Mouse (Mus musculus): ENCODE data around the gene Loxl3. TPM values are rescaled to one million over a fixed set of nuclear protein-coding genes. Genes with fewer than 3 reads are reported as not detected.
A peak's percentile ranks its signal among the peaks of the same experiment; 100 is the strongest.

The Loxl3 gene
- total RNA-seq, 1 experiment from 2014 or later = 1.3 TPM

GRCm38 (mm10) chr6:83013444-83013843, 20.5 kb upstream of the Loxl3 start:
- peak; percentile 57 to 77; a peak in 3 of 4 replicates for ATAC-seq (replicated peaks in 1 of 2; ENCODE audit: insufficient read depth in 1 of 2, low FRiP score in 2 of 2, low TSS enrichment in 1 of 2, low read depth in 1 of 2, poor library complexity in 2 of 2, severe bottlenecking in 2 of 2)

GRCm38 (mm10) chr6:83014482-83015466, 19.2 kb upstream of the Loxl3 start:
- ATAC-seq (replicated peaks in 1 of 2; ENCODE audit: insufficient read depth in 1 of 2, low FRiP score in 2 of 2, low TSS enrichment in 1 of 2, low read depth in 1 of 2, poor library complexity in 2 of 2, severe bottlenecking in 2 of 2) = peak; percentile 39 to 61; a peak in 1 of 4 replicates

- no peak for ATAC-seq (replicated peaks in 1 of 2; ENCODE audit: insufficient read depth in 1 of 2, low FRiP score in 2 of 2, low TSS enrichment in 1 of 2, low read depth in 1 of 2, poor library complexity in 2 of 2, severe bottlenecking in 2 of 2)
Observed at GRCm38 (mm10) chr6:83015749-83016148, 18.2 kb upstream of the Loxl3 start.

- no peak for ATAC-seq (replicated peaks in 1 of 2; ENCODE audit: insufficient read depth in 1 of 2, low FRiP score in 2 of 2, low TSS enrichment in 1 of 2, low read depth in 1 of 2, poor library complexity in 2 of 2, severe bottlenecking in 2 of 2)
Observed at GRCm38 (mm10) chr6:83017190-83017589, 16.8 kb upstream of the Loxl3 start.

GRCm38 (mm10) chr6:83019044-83019443, 14.9 kb upstream of the Loxl3 start:
- no peak for ATAC-seq (replicated peaks in 1 of 2; ENCODE audit: insufficient read depth in 1 of 2, low FRiP score in 2 of 2, low TSS enrichment in 1 of 2, low read depth in 1 of 2, poor library complexity in 2 of 2, severe bottlenecking in 2 of 2)

- 0 out of 4 replicates have a peak, but pooled peaks of 1 of the 2 experiments have one; percentile 18 for ATAC-seq (replicated peaks in 1 of 2; ENCODE audit: insufficient read depth in 1 of 2, low FRiP score in 2 of 2, low TSS enrichment in 1 of 2, low read depth in 1 of 2, poor library complexity in 2 of 2, severe bottlenecking in 2 of 2)
Observed at GRCm38 (mm10) chr6:83020121-83020520, 13.9 kb upstream of the Loxl3 start.

- ATAC-seq (replicated peaks in 1 of 2; ENCODE audit: insufficient read depth in 1 of 2, low FRiP score in 2 of 2, low TSS enrichment in 1 of 2, low read depth in 1 of 2, poor library complexity in 2 of 2, severe bottlenecking in 2 of 2) = no peak
Observed at GRCm38 (mm10) chr6:83020836-83021593, 13.0 kb upstream of the Loxl3 start.

GRCm38 (mm10) chr6:83023008-83023407, 11.0 kb upstream of the Loxl3 start:
- no peak for ATAC-seq (replicated peaks in 1 of 2; ENCODE audit: insufficient read depth in 1 of 2, low FRiP score in 2 of 2, low TSS enrichment in 1 of 2, low read depth in 1 of 2, poor library complexity in 2 of 2, severe bottlenecking in 2 of 2)

- no peak for ATAC-seq (replicated peaks in 1 of 2; ENCODE audit: insufficient read depth in 1 of 2, low FRiP score in 2 of 2, low TSS enrichment in 1 of 2, low read depth in 1 of 2, poor library complexity in 2 of 2, severe bottlenecking in 2 of 2)
Observed at GRCm38 (mm10) chr6:83023786-83024185, 10.2 kb upstream of the Loxl3 start.

GRCm38 (mm10) chr6:83024421-83024820, 9.6 kb upstream of the Loxl3 start:
- no peak for ATAC-seq (replicated peaks in 1 of 2; ENCODE audit: insufficient read depth in 1 of 2, low FRiP score in 2 of 2, low TSS enrichment in 1 of 2, low read depth in 1 of 2, poor library complexity in 2 of 2, severe bottlenecking in 2 of 2)

- ATAC-seq (replicated peaks in 1 of 2; ENCODE audit: insufficient read depth in 1 of 2, low FRiP score in 2 of 2, low TSS enrichment in 1 of 2, low read depth in 1 of 2, poor library complexity in 2 of 2, severe bottlenecking in 2 of 2) = no peak
Observed at GRCm38 (mm10) chr6:83025221-83025620, 8.8 kb upstream of the Loxl3 start.

GRCm38 (mm10) chr6:83027293-83027692, 6.7 kb upstream of the Loxl3 start:
- ATAC-seq (replicated peaks in 1 of 2; ENCODE audit: insufficient read depth in 1 of 2, low FRiP score in 2 of 2, low TSS enrichment in 1 of 2, low read depth in 1 of 2, poor library complexity in 2 of 2, severe bottlenecking in 2 of 2) = no peak

GRCm38 (mm10) chr6:83027706-83028105, 6.3 kb upstream of the Loxl3 start:
- no peak; a peak in 1 of 4 replicates for ATAC-seq (replicated peaks in 1 of 2; ENCODE audit: insufficient read depth in 1 of 2, low FRiP score in 2 of 2, low TSS enrichment in 1 of 2, low read depth in 1 of 2, poor library complexity in 2 of 2, severe bottlenecking in 2 of 2)

- no peak for ATAC-seq (replicated peaks in 1 of 2; ENCODE audit: insufficient read depth in 1 of 2, low FRiP score in 2 of 2, low TSS enrichment in 1 of 2, low read depth in 1 of 2, poor library complexity in 2 of 2, severe bottlenecking in 2 of 2)
Observed at GRCm38 (mm10) chr6:83029777-83030176, 4.2 kb upstream of the Loxl3 start.

- ATAC-seq (replicated peaks in 1 of 2; ENCODE audit: insufficient read depth in 1 of 2, low FRiP score in 2 of 2, low TSS enrichment in 1 of 2, low read depth in 1 of 2, poor library complexity in 2 of 2, severe bottlenecking in 2 of 2) = no peak
Observed at GRCm38 (mm10) chr6:83031111-83031510, 2.9 kb upstream of the Loxl3 start.

GRCm38 (mm10) chr6:83031921-83032590, 1.9 kb upstream of the Loxl3 start:
- ATAC-seq (replicated peaks in 1 of 2; ENCODE audit: insufficient read depth in 1 of 2, low FRiP score in 2 of 2, low TSS enrichment in 1 of 2, low read depth in 1 of 2, poor library complexity in 2 of 2, severe bottlenecking in 2 of 2) = no peak

- ATAC-seq (replicated peaks in 1 of 2; ENCODE audit: insufficient read depth in 1 of 2, low FRiP score in 2 of 2, low TSS enrichment in 1 of 2, low read depth in 1 of 2, poor library complexity in 2 of 2, severe bottlenecking in 2 of 2) = peak; percentile 34 to 61; a peak in 3 of 4 replicates
Observed at GRCm38 (mm10) chr6:83032769-83033191, 1.2 kb upstream of the Loxl3 start.
